Mouse (Mus musculus) bone marrow, adult 2 months (tissue): ENCODE measurements around the gene Gm49396.

Experiments
- CTCF ChIP-seq: fragments of 200-500 bp; IDR thresholded peaks from 2 replicates; pipeline ENCODE4 v1.5.1; 2011; ENCODE audit warnings: low read length, control low read depth; ENCODE audit not compliant: control insufficient read depth, insufficient read depth
- POLR2A ChIP-seq: fragments of 200-500 bp; IDR thresholded peaks from 2 replicates; pipeline ENCODE4 v1.6.1; 2011; ENCODE audit warnings: low read depth, mild to moderate bottlenecking, control low read depth, low read length, borderline replicate concordance; ENCODE audit not compliant: control insufficient read depth

GRCm38 (mm10) chr7:30557901-30558514 is 5.1 kb upstream of the Gm49396 start:
- no peak for TF ChIP-seq CTCF
- TF ChIP-seq POLR2A: no peak
